Mouse (Mus musculus) liver, embryonic 14.5 days (tissue): ENCODE data around the gene Kctd4. TPM values are rescaled to one million over a fixed set of nuclear protein-coding genes. Genes with fewer than 3 reads are reported as not detected.

Source experiments
- ATAC-seq: fragments of 200-750 bp; cut with Nextera tagmentation; 2 replicates; pipeline ENCODE4 v1.8.0; 2017; ENCODE audit warnings: moderate number of reproducible peaks, mild to moderate bottlenecking, moderate library complexity; ENCODE audit not compliant: insufficient read depth
- DNase-seq, 3 experiments: peaks; one replicate each; pipeline ENCODE4 v3.0.0-alpha.2; 2012 to 2013; ENCODE audit warnings: low read depth in 3 of 3, low spot score in 3 of 3
- H3K27ac ChIP-seq: fragments of 300-500 bp; sonication (generic); 2 replicates; pipeline ENCODE4 v1.5.1; 2014; ENCODE audit warnings: moderate library complexity, mild to moderate bottlenecking, control low read depth, inconsistent platforms
- H3K27me3 ChIP-seq: fragments of 300-500 bp; sonication (generic); 2 replicates; pipeline ENCODE4 v1.6.1; 2014; ENCODE audit warnings: mild to moderate bottlenecking, low read length, moderate library complexity; ENCODE audit not compliant: control insufficient read depth, insufficient read depth
- H3K36me3 ChIP-seq: fragments of 300-500 bp; sonication (generic); replicated peaks from 2 replicates; pipeline ENCODE4 v1.6.1; 2014; ENCODE audit warnings: low read depth; ENCODE audit not compliant: control insufficient read depth, insufficient read depth
- H3K4me1 ChIP-seq, 2 experiments: fragments of 200-500 bp in 1 of 2; fragments of 300-500 bp in 1 of 2; sonication (generic) in 1 of 2; replicated peaks; 2 replicates each; pipeline ENCODE4 v1.6.1; 2012 to 2014; ENCODE audit warnings: antibody characterized with exemption in 1 of 2, inconsistent platforms in 1 of 2, low read length in 1 of 2; ENCODE audit not compliant: control insufficient read depth in 2 of 2, insufficient read depth in 2 of 2
- H3K4me2 ChIP-seq: fragments of 300-500 bp; sonication (generic); 2 replicates; pipeline ENCODE4 v1.6.1; 2014; ENCODE audit warnings: low read depth, mild to moderate bottlenecking, control low read depth, moderate library complexity
- H3K4me3 ChIP-seq, 2 experiments: fragments of 200-500 bp in 1 of 2; fragments of 300-500 bp in 1 of 2; sonication (generic) in 1 of 2; 2 replicates each; pipeline ENCODE4 v1.5.1; 2012 to 2014; ENCODE audit warnings: low read depth in 2 of 2, low read length in 2 of 2, mild to moderate bottlenecking in 2 of 2, control low read depth in 1 of 2, inconsistent platforms in 1 of 2, moderate library complexity in 1 of 2; ENCODE audit not compliant: insufficient read depth in 1 of 2
- H3K9ac ChIP-seq: fragments of 300-500 bp; sonication (generic); replicated peaks from 2 replicates; pipeline ENCODE4 v1.6.1; 2014; ENCODE audit warnings: mild to moderate bottlenecking, control low read depth, moderate library complexity
- H3K9me3 ChIP-seq: fragments of 300-500 bp; sonication (generic); 2 replicates; pipeline ENCODE4 v1.6.1; 2016; ENCODE audit warnings: low read length, mixed read lengths; ENCODE audit not compliant: control insufficient read depth
- CTCF ChIP-seq: IDR thresholded peaks from 2 replicates; pipeline ENCODE4 v1.5.1; 2016; ENCODE audit warnings: antibody characterized with exemption, low read depth, control low read depth
- EP300 ChIP-seq: IDR thresholded peaks from 2 replicates; pipeline ENCODE4 v1.6.1; 2016; ENCODE audit warnings: antibody characterized with exemption, low read depth
- WGBS: fragments of 180-500 bp; shearing (Covaris S2); extraction: QIAGEN DNeasy Blood & Tissue Kit; methylation state at CpG from one replicate; pipeline ENCODE4 v1.1.7; 2014; ENCODE audit not compliant: insufficient replicate concordance; 5-methylcytosine and 5-hydroxymethylcytosine counted together
- polyA plus RNA-seq, 2 experiments: library from polyadenylated mRNA; depleted of rRNA in 1 of 2; stranded (reverse) in 1 of 2; unstranded in 1 of 2; fragments of >200 nt; fragmentation: Nextera tagmentation in 1 of 2; extraction: Ambion mirVana in 1 of 2; gene quantifications; 2 replicates each; pipeline versions ENCODE4 v1.2.1 to v1.2.3; 2012 to 2014

Kctd4 gene
- polyA plus RNA-seq, 2 experiments = 0.10 TPM; not detected in 1

- Histone ChIP-seq H3K4me3 (no peak overlapping the region), H3K9me3 (no peaks in the 10 kb centered on the region), H3K27me3 (no peaks in the 10 kb centered on the region), H3K27ac (no peak overlapping the region), H3K4me2 (no peak overlapping the region), H3K9ac (no peak overlapping the region), H3K36me3 (no peaks in the 10 kb centered on the region), H3K4me1 (no peaks in the 10 kb centered on the region)
- ATAC-seq (no peak), DNase-seq (no peak)
- WGBS = 76% methylated on average over 5 of the region's 5 CpGs
- no peak for TF ChIP-seq EP300
- TF ChIP-seq CTCF = no peak
Observed at GRCm38 (mm10) chr14:75967291-75967690, 12.5 kb downstream of the Kctd4 start.

GRCm38 (mm10) chr14:75976107-75976506 is 21.3 kb downstream of the Kctd4 start:
- Histone ChIP-seq H3K4me3 (no peak overlapping the region), H3K4me1 (peaks cover 4 to 7% of the 10 kb centered on the region in 2 experiments; a peak in 3 of 4 replicates), H3K4me2 (no peak overlapping the region), H3K9me3 (no peaks in the 10 kb centered on the region), H3K36me3 (no peaks in the 10 kb centered on the region), H3K9ac (no peak overlapping the region), H3K27ac (no peak overlapping the region), H3K27me3 (no peaks in the 10 kb centered on the region)
- TF ChIP-seq CTCF (no peak), EP300 (no peak)
- WGBS = 12% methylated on average over 3 of the region's 3 CpGs
- DNase-seq (peak in 1 of 3 experiments; percentile 6), ATAC-seq (peak; percentile 62)

DNA sequence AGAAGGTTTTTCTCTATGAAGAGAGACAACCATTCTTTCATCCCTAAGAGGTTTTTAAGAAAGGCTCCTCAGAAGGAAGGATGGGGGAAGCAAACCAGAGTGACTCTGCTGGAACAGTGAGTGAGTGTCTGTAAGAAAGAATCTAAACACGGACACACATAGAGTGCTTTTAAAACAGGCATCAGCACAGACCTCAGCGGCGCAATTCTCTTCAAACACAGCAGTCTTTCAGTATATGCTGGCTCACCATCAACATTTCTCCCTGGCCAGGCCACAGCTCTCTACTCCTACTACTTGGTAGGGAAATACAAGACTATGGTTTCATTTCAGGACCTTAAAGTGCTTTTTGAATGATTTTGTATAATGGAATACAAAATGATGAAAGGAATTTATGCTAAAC is 26.4 kb downstream of the Kctd4 start:
- H3K9me3 ChIP-seq = no peaks in the 10 kb centered on the region
- H3K4me1 ChIP-seq = 0 out of 4 replicates have a peak, but pooled peaks cover 0 to 3% of the 10 kb centered on the region in 2 experiments
- H3K4me3 ChIP-seq = no peak overlapping the region
- no peaks in the 10 kb centered on the region for H3K27me3 ChIP-seq
- DNase-seq = no peak
- ATAC-seq = no peak
- no peak overlapping the region for H3K27ac ChIP-seq
- TF ChIP-seq CTCF = no peak
- TF ChIP-seq EP300 = no peak
- no peaks in the 10 kb centered on the region for H3K36me3 ChIP-seq
- H3K4me2 ChIP-seq = no peak overlapping the region
- no peak overlapping the region for H3K9ac ChIP-seq
- WGBS = 89% methylated on average over 3 of the region's 3 CpGs

DNA sequence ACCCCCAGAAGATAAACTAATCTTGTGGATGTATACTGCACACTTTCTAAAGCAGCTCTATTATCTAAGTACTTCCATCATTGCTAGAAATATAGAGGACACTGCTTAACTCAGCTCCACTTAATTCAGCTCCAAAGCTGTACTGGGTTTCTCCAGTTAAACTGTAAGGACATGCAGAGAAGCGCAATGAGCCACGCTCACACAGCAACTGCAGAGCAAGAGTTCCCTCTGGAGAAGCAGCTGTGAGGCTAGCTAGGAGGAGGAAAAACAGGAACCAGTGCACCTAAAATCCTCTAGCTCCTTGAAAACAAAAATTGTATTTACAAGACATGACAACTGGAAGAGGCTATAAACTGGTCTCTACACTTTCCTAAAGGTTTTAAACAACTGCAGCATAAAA is 29.1 kb downstream of the Kctd4 start:
- Histone ChIP-seq H3K9ac (no peak overlapping the region), H3K36me3 (no peaks in the 10 kb centered on the region), H3K4me3 (no peak overlapping the region), H3K27ac (no peak overlapping the region), H3K4me1 (no peaks in the 10 kb centered on the region), H3K27me3 (no peaks in the 10 kb centered on the region), H3K4me2 (no peak overlapping the region), H3K9me3 (no peaks in the 10 kb centered on the region)
- 84% methylated on average over 2 of the region's 2 CpGs for WGBS
- DNase-seq (no peak), ATAC-seq (no peak)
- no peak for TF ChIP-seq EP300
- TF ChIP-seq CTCF = no peak

GRCm38 (mm10) chr14:75985112-75985511 is 30.3 kb downstream of the Kctd4 start:
- no peak overlapping the region for H3K27ac ChIP-seq
- no peaks in the 10 kb centered on the region for H3K9me3 ChIP-seq
- 33% methylated on average over 4 of the region's 4 CpGs for WGBS
- no peaks in the 10 kb centered on the region for H3K4me1 ChIP-seq
- H3K27me3 ChIP-seq = no peaks in the 10 kb centered on the region
- no peak for DNase-seq
- no peak overlapping the region for H3K9ac ChIP-seq
- no peaks in the 10 kb centered on the region for H3K36me3 ChIP-seq
- ATAC-seq = no peak
- TF ChIP-seq EP300 = no peak
- no peak for TF ChIP-seq CTCF
- no peak overlapping the region for H3K4me2 ChIP-seq
- H3K4me3 ChIP-seq = no peak overlapping the region
